Mouse (Mus musculus): Measurements from ENCODE around the gene Oaz2.
"Not testable (repeated sequence)": the region's sequence is repeated elsewhere in the genome, so short reads cannot be mapped to it uniquely, and the experiment has no call there.

The Oaz2 gene

GRCm38 (mm10) chr9:65689869-65690268 lies 22.1 kb downstream of the Oaz2 start:
- in situ Hi-C loops (cut with MboI, MseI): not testable (repeated sequence)

DNA sequence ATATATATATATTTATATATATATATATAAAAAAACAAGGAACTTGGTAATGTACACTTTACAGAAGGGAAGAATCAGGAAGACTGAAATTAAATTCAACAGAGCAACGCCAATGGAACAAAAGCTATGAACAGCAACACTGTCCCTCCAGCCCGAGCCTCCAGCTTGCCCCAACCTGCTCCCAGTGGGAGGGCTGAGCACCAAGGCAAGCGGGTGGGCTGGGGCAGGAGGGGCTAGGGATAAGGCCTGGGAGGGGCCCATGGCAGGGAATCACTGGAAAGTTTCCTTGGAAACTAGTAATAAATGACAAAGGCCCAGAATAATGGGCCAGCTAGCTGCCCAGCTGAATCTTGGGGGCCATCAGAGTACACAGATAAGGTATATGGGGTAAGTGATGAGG lies 24.7 kb downstream of the Oaz2 start:
- in situ Hi-C loops (cut with MboI, MseI): no loop called here

GRCm38 (mm10) chr9:65692959-65693603 lies 25.3 kb downstream of the Oaz2 start:
- in situ Hi-C loops (cut with MboI, MseI): no loop called here

- in situ Hi-C loops (cut with MboI, MseI): loop anchor here (5.0 kb wide), 1 partner anchor 172 kb away; no protein-coding TSS in a partner anchor
Observed at GRCm38 (mm10) chr9:65695646-65696045, 27.8 kb downstream of the Oaz2 start.

- in situ Hi-C loops (cut with MboI, MseI): loop anchor here (5.0 kb wide), 1 partner anchor 171 kb away; no protein-coding TSS in a partner anchor
Observed at GRCm38 (mm10) chr9:65696337-65696736, 28.5 kb downstream of the Oaz2 start.

GRCm38 (mm10) chr9:65697356-65697755 lies 29.6 kb downstream of the Oaz2 start:
- in situ Hi-C loops (cut with MboI, MseI): loop anchor here (5.0 kb wide), 1 partner anchor 170 kb away; no protein-coding TSS in a partner anchor

DNA sequence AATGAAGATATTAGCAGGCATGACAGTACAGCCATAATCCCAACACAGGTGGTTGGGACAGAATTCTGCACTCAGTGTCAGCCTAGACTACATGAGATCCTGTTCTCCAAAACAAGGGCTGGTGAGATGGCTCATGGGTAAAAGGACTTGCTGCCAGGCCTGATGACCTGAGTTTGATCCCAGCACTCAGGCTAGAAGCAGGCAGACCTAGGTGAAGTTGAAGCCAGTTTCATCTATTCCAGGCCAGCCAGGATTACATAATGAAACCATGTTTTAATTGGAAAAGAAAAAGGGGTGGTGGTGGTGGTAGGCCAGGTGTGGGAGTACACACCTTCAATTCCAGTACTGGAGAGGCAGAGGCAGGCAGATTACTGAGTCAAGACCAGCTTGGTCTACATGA lies 30.2 kb downstream of the Oaz2 start:
- in situ Hi-C loops (cut with MboI, MseI): loop anchor here (5.0 kb wide), 1 partner anchor 169 kb away; no protein-coding TSS in a partner anchor

GRCm38 (mm10) chr9:65700504-65700903 lies 32.7 kb downstream of the Oaz2 start:
- in situ Hi-C loops (cut with MboI, MseI): no loop called here

DNA sequence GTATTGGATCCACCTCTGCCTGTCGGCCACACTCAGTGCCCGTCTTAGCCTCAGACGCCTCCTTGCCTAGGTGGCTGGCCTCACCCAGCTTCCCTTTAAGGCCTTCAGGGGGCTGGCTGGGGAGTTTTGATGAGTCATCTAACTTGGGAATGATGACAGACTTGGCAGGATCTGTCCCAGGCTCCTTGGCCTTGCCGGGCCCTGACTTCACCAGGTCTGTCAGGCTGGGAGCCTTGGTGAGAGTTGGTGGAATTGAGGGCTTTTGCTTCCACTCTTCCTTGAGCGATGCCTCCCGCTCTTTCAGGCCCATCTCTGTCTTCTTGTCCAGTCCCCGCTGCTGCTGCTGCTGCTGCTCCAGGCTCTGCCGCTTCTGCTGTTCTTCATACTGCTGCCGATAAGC lies 34.5 kb downstream of the Oaz2 start:
- in situ Hi-C loops (cut with MboI, MseI): no loop called here

DNA sequence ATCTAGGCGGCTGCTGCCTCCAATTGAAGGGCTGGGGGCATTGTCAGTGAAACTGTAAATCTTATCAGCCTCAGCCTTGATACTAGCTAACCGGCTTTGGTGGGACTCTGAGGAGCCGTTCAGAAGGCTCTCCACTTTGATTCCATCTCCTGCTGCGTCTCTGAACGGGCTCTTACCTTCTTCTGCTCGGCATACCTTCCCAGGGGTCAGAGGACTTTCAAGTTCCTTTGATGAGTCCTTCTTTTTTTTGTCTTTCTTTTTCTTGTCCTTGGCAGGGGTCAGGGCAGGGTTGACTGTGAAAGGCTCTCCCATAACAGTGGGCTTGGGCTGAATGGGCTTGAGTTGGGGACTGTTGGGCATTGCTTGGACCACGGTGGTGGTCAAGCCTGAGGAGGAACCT lies 35.4 kb downstream of the Oaz2 start:
- in situ Hi-C loops (cut with MboI, MseI): no loop called here

GRCm38 (mm10) chr9:65703926-65704595 lies 36.3 kb downstream of the Oaz2 start:
- in situ Hi-C loops (cut with MboI, MseI): no loop called here

DNA sequence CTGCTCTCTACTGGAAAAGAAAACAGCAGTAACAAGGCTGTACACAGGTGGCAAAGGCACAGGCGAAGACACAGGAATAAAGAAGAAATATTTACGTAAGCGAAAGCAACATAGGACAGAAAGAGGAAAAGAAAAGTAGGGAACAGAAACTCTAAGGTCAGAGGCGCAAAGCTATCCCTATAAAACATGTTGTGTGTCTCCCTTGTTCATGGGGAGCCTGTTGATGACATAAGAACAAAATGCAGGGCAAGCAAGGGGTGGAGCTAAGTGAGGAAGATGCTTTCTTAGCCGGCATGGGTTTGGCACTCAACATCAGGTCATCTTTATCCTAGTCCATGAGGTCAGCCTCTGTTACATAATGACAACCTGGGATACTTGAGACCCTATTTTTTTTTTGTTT lies 50.4 kb downstream of the Oaz2 start:
- in situ Hi-C loops (cut with MboI, MseI): no loop called here

DNA sequence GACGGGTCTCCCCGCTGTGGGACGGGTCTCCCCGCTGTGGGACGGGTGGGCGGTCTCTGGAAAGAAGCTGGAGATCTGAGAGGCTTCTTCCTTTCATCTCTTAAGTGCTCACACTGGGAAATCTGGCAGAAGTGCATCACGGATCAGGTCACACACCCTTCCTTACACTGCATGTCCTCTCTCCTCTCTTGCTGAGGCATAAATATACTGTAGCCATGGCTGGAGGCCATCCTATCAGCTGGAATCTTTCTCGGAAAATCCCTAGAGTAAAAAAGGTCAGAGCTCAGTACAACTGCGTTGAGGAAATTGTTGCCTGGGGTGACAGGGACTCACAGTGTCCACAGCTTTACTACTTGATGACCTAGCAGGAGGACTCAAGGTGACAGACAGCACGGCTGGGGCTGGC lies 53.4 kb downstream of the Oaz2 start:
- in situ Hi-C loops (cut with MboI, MseI): loop anchor here (10.0 kb wide), 1 partner anchor 954 kb away; no protein-coding TSS in a partner anchor

DNA sequence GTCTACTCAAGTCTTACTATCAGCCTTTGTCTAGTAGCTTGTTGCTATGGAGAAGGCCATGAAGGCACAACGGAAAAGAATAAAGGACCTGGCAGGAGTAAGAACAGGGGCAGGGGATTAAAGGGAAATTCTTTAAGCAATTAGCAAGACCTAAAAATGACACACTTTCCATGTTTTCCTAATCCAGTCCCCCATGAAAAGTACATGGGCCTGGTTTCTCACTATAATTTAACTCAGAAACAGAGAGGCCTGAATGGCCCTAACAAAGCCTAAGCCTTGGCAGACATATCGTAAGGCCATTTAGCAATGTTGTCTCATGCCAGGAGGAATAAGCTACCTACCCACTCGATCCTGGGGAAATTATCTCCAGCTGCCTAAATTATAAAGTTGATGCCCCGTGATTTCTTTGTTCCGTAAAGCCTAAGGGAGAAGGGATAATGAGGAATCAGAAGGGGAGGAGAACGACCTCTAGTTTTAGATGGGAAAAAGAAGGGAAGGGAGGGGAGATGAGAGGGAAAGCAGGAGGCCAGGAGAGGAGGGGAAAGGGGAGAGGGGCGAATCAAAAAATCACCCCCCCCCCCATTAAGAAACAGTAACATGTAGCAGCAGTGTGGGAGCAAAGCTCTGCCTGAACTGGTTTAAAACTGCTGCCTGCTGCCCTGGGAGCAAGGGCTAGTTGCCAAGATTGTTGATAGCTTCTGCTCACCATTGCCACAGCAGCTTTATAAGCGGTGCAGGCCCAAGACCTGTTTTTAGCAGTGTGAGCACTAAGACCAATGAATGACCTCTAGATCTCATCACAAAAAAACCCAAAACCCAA lies 56.9 kb downstream of the Oaz2 start:
- in situ Hi-C loops (cut with MboI, MseI): loop anchor here (10.0 kb wide), 1 partner anchor 950 kb away; no protein-coding TSS in a partner anchor

GRCm38 (mm10) chr9:65725291-65725622 lies 57.5 kb downstream of the Oaz2 start:
- in situ Hi-C loops (cut with MboI, MseI): loop anchor here (10.0 kb wide), 1 partner anchor 950 kb away; no protein-coding TSS in a partner anchor

DNA sequence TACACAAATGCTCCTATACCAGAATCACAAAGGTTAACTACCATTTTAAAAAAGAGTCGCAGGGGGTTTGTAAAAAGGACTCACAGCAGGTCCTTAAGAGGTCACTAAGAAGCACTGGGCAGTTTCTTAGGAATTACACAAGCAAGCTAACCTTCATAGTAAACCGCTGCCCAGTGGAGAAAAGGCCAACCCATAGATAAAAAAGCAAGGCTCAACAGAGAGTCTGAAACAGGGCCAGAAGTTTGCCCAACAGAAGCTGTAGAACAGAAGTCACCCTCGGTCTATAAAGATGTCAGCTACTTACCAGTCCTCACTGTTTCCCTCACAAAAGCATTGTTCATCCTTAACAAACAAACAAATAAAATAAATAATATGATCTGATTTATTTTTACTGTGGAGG lies 58.6 kb downstream of the Oaz2 start:
- in situ Hi-C loops (cut with MboI, MseI): loop anchor here (10.0 kb wide), 1 partner anchor 948 kb away; no protein-coding TSS in a partner anchor

DNA sequence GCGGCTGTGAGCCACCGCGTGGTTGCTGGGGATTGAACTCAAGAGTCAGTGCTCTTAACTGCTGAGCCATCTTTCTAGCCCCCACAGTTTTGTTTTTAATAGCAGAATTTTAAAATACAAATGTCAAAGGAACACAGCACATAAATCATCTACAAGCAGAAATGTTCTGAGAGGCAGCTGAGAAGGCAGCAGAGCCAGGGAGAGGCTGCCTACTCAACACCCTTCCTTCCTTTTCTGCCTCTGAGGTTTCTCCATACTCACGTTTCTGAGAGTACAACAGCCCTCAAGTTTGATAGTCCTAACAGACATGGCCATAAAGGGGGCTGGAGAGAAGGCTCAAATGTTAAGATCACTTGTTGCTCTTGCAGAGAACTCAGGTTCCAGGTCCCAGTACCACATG lies 59.7 kb downstream of the Oaz2 start:
- in situ Hi-C loops (cut with MboI, MseI): loop anchor here (10.0 kb wide), 1 partner anchor 947 kb away; no protein-coding TSS in a partner anchor

- in situ Hi-C loops (cut with MboI, MseI): loop anchor here (10.0 kb wide), 1 partner anchor 946 kb away; no protein-coding TSS in a partner anchor
Observed at GRCm38 (mm10) chr9:65728588-65728987, 60.8 kb downstream of the Oaz2 start.

- in situ Hi-C loops (cut with MboI, MseI): no loop called here
Observed at GRCm38 (mm10) chr9:65734931-65735330, 67.1 kb downstream of the Oaz2 start.

Data from T-helper 2 cell (primary cell).